Mouse (Mus musculus) small intestine, adult 2 months (tissue): Measurements from ENCODE around the gene Gemin7.

Experiments
- CTCF ChIP-seq: fragments of 200-500 bp; IDR thresholded peaks from 2 replicates; pipeline ENCODE4 v1.5.1; 2012; ENCODE audit warnings: low read depth, mild to moderate bottlenecking, control low read depth, inconsistent platforms, low read length, moderate library complexity, mixed read lengths; ENCODE audit not compliant: insufficient replicate concordance, insufficient read length; ENCODE audit errors: extremely low read depth
- POLR2A ChIP-seq: fragments of 200-500 bp; IDR thresholded peaks from 2 replicates; pipeline ENCODE4 v1.6.1; 2012; ENCODE audit warnings: low read depth, mild to moderate bottlenecking, control low read depth, inconsistent platforms, low read length, moderate library complexity

- TF ChIP-seq POLR2A, result no peak
- TF ChIP-seq CTCF, result no peak
These were observed 8.9 kb upstream of the Gemin7 start for GRCm38 (mm10) chr7:19586269-19586668.
